Mouse (Mus musculus): ENCODE results near the gene Ifna4.
A peak's percentile ranks its signal among the peaks of the same experiment; 100 is the strongest.

DNA sequence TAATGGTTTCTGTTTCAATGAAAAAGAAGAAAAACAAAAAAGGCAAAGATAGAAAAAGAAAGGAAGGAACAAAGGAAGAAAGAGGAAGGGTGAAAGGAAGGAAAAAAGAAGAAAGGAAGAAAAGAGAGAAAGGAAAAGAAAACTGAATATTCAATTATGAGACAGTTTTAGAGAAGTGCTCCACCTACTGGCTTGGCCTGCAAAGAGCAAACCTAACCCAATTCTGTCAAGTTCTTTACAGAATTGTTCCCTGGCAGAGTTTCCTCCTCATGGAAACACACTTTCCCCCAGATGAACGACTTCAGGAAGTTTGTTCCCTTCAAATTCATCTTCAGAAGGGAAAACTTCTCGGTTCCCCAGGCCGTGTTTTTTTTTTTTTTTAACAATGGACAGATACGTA is 18.7 kb upstream of the Ifna4 start:
- TF ChIP-seq POLR2A (IDR thresholded peaks at IDR 0.05; ENCODE audit: insufficient read depth, low read depth, low read length) (no peak), CTCF (IDR thresholded peaks at IDR 0.05) (peak; percentile 67)

Data from heart, adult 2 months (tissue).